Mouse (Mus musculus): ENCODE measurements around the gene Padi4.

- TF ChIP-seq CTCF (IDR thresholded peaks at IDR 0.05; ENCODE audit: borderline replicate concordance, insufficient read depth, low read length) (no peak), POLR2A (IDR thresholded peaks at IDR 0.05; ENCODE audit: low read depth, low read length) (no peak)
These were observed 38.2 kb upstream of the Padi4 start for GRCm38 (mm10) chr4:140812191-140812590.

Data from embryonic fibroblast, embryonic 13.5 days (primary cell).